Mouse (Mus musculus): ENCODE results near the gene Itga9. TPM values are rescaled to one million over a fixed set of nuclear protein-coding genes. Genes with fewer than 3 reads are reported as not detected.

Itga9 gene
- polyA plus RNA-seq (2015; fragmentation: Nextera tagmentation; extraction: Ambion mirVana) = 0.74 and 0.91 TPM in 2 replicates

- 11% methylated on average over 34 of the region's 42 CpGs for WGBS
- H3K4me1 ChIP-seq (ENCODE audit: control insufficient read depth, insufficient read depth, low read depth, low read length) = peaks cover 9% of the 10 kb centered on the region
- no peak within 1 kb of the TSS for H3K27ac ChIP-seq (ENCODE audit: low read depth, low read length)
- H3K36me3 ChIP-seq (ENCODE audit: control insufficient read depth, insufficient read depth, low read length) = no peaks in the 10 kb centered on the region
- peak within 1 kb of the TSS; percentile 97 for H3K4me2 ChIP-seq (ENCODE audit: low read length)
- ATAC-seq = peak; percentile 91
- H3K4me3 ChIP-seq (ENCODE audit: low read length) = peak within 1 kb of the TSS; percentile 70
- H3K9me3 ChIP-seq (ENCODE audit: control insufficient read depth, low read length) = no peaks in the 10 kb centered on the region
- H3K9ac ChIP-seq (ENCODE audit: low read depth, low read length) = peak within 1 kb of the TSS; percentile 81
- peaks cover 9% of the 10 kb centered on the region for H3K27me3 ChIP-seq (replicated peaks; ENCODE audit: control insufficient read depth, insufficient read depth, low read length)
These were observed at the start of gene Itga9 for GRCm38 (mm10) chr9:118606148-118606816. Gene Itga9, plus strand, starts transcription at chr9:118606690.

- 73% methylated on average over 24 of the region's 24 CpGs for WGBS
- H3K36me3 ChIP-seq (ENCODE audit: control insufficient read depth, insufficient read depth, low read length) = peaks cover 50% of the 10 kb centered on the region
- peak; percentile 37; the same call in 1 of the 2 replicates for ATAC-seq
- H3K27ac ChIP-seq (ENCODE audit: low read depth, low read length) = peak overlapping the region; percentile 39; the same call in 1 of the 2 replicates
- H3K27me3 ChIP-seq (replicated peaks; ENCODE audit: control insufficient read depth, insufficient read depth, low read length) = no peaks in the 10 kb centered on the region
- no peak overlapping the region for H3K4me2 ChIP-seq (ENCODE audit: low read length)
- no peak overlapping the region for H3K4me3 ChIP-seq (ENCODE audit: low read length)
- no peak overlapping the region for H3K9ac ChIP-seq (ENCODE audit: low read depth, low read length)
- H3K4me1 ChIP-seq (ENCODE audit: control insufficient read depth, insufficient read depth, low read depth, low read length) = no peaks in the 10 kb centered on the region
- H3K9me3 ChIP-seq (ENCODE audit: control insufficient read depth, low read length) = no peaks in the 10 kb centered on the region
These were observed 49.3 kb upstream of the Itga9 start for GRCm38 (mm10) chr9:118556951-118557780.

GRCm38 (mm10) chr9:118563356-118563755 is 43.1 kb upstream of the Itga9 start:
- Histone ChIP-seq H3K4me2 (ENCODE audit: low read length) (no peak overlapping the region), H3K4me3 (ENCODE audit: low read length) (no peak overlapping the region), H3K4me1 (ENCODE audit: control insufficient read depth, insufficient read depth, low read depth, low read length) (no peaks in the 10 kb centered on the region), H3K9ac (ENCODE audit: low read depth, low read length) (no peak overlapping the region), H3K27ac (ENCODE audit: low read depth, low read length) (no peak overlapping the region), H3K36me3 (ENCODE audit: control insufficient read depth, insufficient read depth, low read length) (peaks cover 65% of the 10 kb centered on the region), H3K27me3 (replicated peaks; ENCODE audit: control insufficient read depth, insufficient read depth, low read length) (no peaks in the 10 kb centered on the region), H3K9me3 (ENCODE audit: control insufficient read depth, low read length) (no peaks in the 10 kb centered on the region)
- no peak for ATAC-seq
- WGBS = 98% methylated on average over 11 of the region's 11 CpGs

GRCm38 (mm10) chr9:118563866-118564265 is 42.6 kb upstream of the Itga9 start:
- ATAC-seq = no peak
- Histone ChIP-seq H3K27me3 (replicated peaks; ENCODE audit: control insufficient read depth, insufficient read depth, low read length) (no peaks in the 10 kb centered on the region), H3K36me3 (ENCODE audit: control insufficient read depth, insufficient read depth, low read length) (peaks cover 63% of the 10 kb centered on the region), H3K27ac (ENCODE audit: low read depth, low read length) (no peak overlapping the region), H3K9ac (ENCODE audit: low read depth, low read length) (no peak overlapping the region), H3K4me3 (ENCODE audit: low read length) (no peak overlapping the region), H3K4me1 (ENCODE audit: control insufficient read depth, insufficient read depth, low read depth, low read length) (no peaks in the 10 kb centered on the region), H3K9me3 (ENCODE audit: control insufficient read depth, low read length) (no peaks in the 10 kb centered on the region), H3K4me2 (ENCODE audit: low read length) (no peak overlapping the region)
- 94% methylated on average over 7 of the region's 7 CpGs for WGBS

- H3K36me3 ChIP-seq (ENCODE audit: control insufficient read depth, insufficient read depth, low read length) = peaks cover 64% of the 10 kb centered on the region
These were observed 41.8 kb upstream of the Itga9 start for GRCm38 (mm10) chr9:118564696-118565095.

GRCm38 (mm10) chr9:118569328-118569727 is 37.2 kb upstream of the Itga9 start:
- Histone ChIP-seq H3K4me1 (ENCODE audit: control insufficient read depth, insufficient read depth, low read depth, low read length) (no peaks in the 10 kb centered on the region), H3K4me3 (ENCODE audit: low read length) (no peak overlapping the region), H3K4me2 (ENCODE audit: low read length) (no peak overlapping the region), H3K9me3 (ENCODE audit: control insufficient read depth, low read length) (no peaks in the 10 kb centered on the region), H3K9ac (ENCODE audit: low read depth, low read length) (no peak overlapping the region), H3K27ac (ENCODE audit: low read depth, low read length) (no peak overlapping the region), H3K36me3 (ENCODE audit: control insufficient read depth, insufficient read depth, low read length) (peaks cover 37% of the 10 kb centered on the region), H3K27me3 (replicated peaks; ENCODE audit: control insufficient read depth, insufficient read depth, low read length) (no peaks in the 10 kb centered on the region)
- ATAC-seq = no peak
- WGBS = 73% methylated on average over 6 of the region's 6 CpGs

More at GRCm38 (mm10) chr9:118564696-118565095, 41.8 kb upstream of the Itga9 start:
- Histone ChIP-seq H3K9me3 (ENCODE audit: control insufficient read depth, low read length) (no peaks in the 10 kb centered on the region), H3K9ac (ENCODE audit: low read depth, low read length) (no peak overlapping the region), H3K27ac (ENCODE audit: low read depth, low read length) (no peak overlapping the region), H3K4me2 (ENCODE audit: low read length) (no peak overlapping the region), H3K4me3 (ENCODE audit: low read length) (no peak overlapping the region), H3K4me1 (ENCODE audit: control insufficient read depth, insufficient read depth, low read depth, low read length) (no peaks in the 10 kb centered on the region), H3K27me3 (replicated peaks; ENCODE audit: control insufficient read depth, insufficient read depth, low read length) (no peaks in the 10 kb centered on the region)
- no peak for ATAC-seq
- 94% methylated on average over 16 of the region's 16 CpGs for WGBS

GRCm38 (mm10) chr9:118570865-118571264 is 35.6 kb upstream of the Itga9 start:
- no peaks in the 10 kb centered on the region for H3K27me3 ChIP-seq (replicated peaks; ENCODE audit: control insufficient read depth, insufficient read depth, low read length)
- H3K36me3 ChIP-seq (ENCODE audit: control insufficient read depth, insufficient read depth, low read length) = peaks cover 34% of the 10 kb centered on the region
- H3K4me3 ChIP-seq (ENCODE audit: low read length) = no peak overlapping the region
- H3K27ac ChIP-seq (ENCODE audit: low read depth, low read length) = no peak overlapping the region
- H3K9ac ChIP-seq (ENCODE audit: low read depth, low read length) = no peak overlapping the region
- 85% methylated on average over 4 of the region's 4 CpGs for WGBS
- no peak for ATAC-seq
- H3K4me1 ChIP-seq (ENCODE audit: control insufficient read depth, insufficient read depth, low read depth, low read length) = no peaks in the 10 kb centered on the region
- H3K9me3 ChIP-seq (ENCODE audit: control insufficient read depth, low read length) = no peaks in the 10 kb centered on the region
- H3K4me2 ChIP-seq (ENCODE audit: low read length) = no peak overlapping the region

GRCm38 (mm10) chr9:118571701-118572100 is 34.8 kb upstream of the Itga9 start:
- Histone ChIP-seq H3K4me1 (ENCODE audit: control insufficient read depth, insufficient read depth, low read depth, low read length) (no peaks in the 10 kb centered on the region), H3K27ac (ENCODE audit: low read depth, low read length) (no peak overlapping the region), H3K9ac (ENCODE audit: low read depth, low read length) (no peak overlapping the region), H3K9me3 (ENCODE audit: control insufficient read depth, low read length) (no peaks in the 10 kb centered on the region), H3K27me3 (replicated peaks; ENCODE audit: control insufficient read depth, insufficient read depth, low read length) (no peaks in the 10 kb centered on the region), H3K36me3 (ENCODE audit: control insufficient read depth, insufficient read depth, low read length) (peaks cover 34% of the 10 kb centered on the region), H3K4me2 (ENCODE audit: low read length) (no peak overlapping the region), H3K4me3 (ENCODE audit: low read length) (no peak overlapping the region)
- 89% methylated on average over 4 of the region's 4 CpGs for WGBS
- no peak for ATAC-seq

GRCm38 (mm10) chr9:118574911-118575310 is 31.6 kb upstream of the Itga9 start:
- Histone ChIP-seq H3K9me3 (ENCODE audit: control insufficient read depth, low read length) (no peaks in the 10 kb centered on the region), H3K27me3 (replicated peaks; ENCODE audit: control insufficient read depth, insufficient read depth, low read length) (no peaks in the 10 kb centered on the region), H3K9ac (ENCODE audit: low read depth, low read length) (no peak overlapping the region), H3K27ac (ENCODE audit: low read depth, low read length) (no peak overlapping the region), H3K36me3 (ENCODE audit: control insufficient read depth, insufficient read depth, low read length) (peaks cover 24% of the 10 kb centered on the region), H3K4me1 (ENCODE audit: control insufficient read depth, insufficient read depth, low read depth, low read length) (no peaks in the 10 kb centered on the region), H3K4me3 (ENCODE audit: low read length) (no peak overlapping the region), H3K4me2 (ENCODE audit: low read length) (no peak overlapping the region)
- WGBS = 93% methylated on average over 5 of the region's 5 CpGs
- ATAC-seq = no peak
